Mouse (Mus musculus) MEL (cell line): ENCODE measurements around the gene Xkr7. TPM values are rescaled to one million over a fixed set of nuclear protein-coding genes. Genes with fewer than 3 reads are reported as not detected.

ENCODE experiments used
- DNase-seq: peaks from one replicate; pipeline ENCODE4 v3.0.0; 2011; ENCODE audit warnings: low read depth, low spot score
- H3K27ac ChIP-seq: 2 replicates; pipeline ENCODE4 v1.5.1; 2012; ENCODE audit warnings: low read depth, mild to moderate bottlenecking, control low read depth, low read length, moderate library complexity; ENCODE audit not compliant: control insufficient read depth
- H3K27me3 ChIP-seq, 2 experiments: fragments of 150-350 bp in 1 of 2; sonication (generic) in 1 of 2; 2 replicates each; pipeline ENCODE4 v1.6.1; 2012; ENCODE audit warnings: low read length in 2 of 2, mild to moderate bottlenecking in 2 of 2, improper control_type of control experiment in 1 of 2, moderate library complexity in 1 of 2; ENCODE audit not compliant: insufficient read depth in 2 of 2, control insufficient read depth in 1 of 2
- H3K36me3 ChIP-seq, 2 experiments: 2 replicates each; pipeline ENCODE4 v1.6.1; 2012 to 2014; ENCODE audit warnings: low read length in 2 of 2, improper control_type of control experiment in 1 of 2, inconsistent platforms in 1 of 2, mild to moderate bottlenecking in 1 of 2; ENCODE audit not compliant: insufficient read depth in 2 of 2, control insufficient read depth in 1 of 2
- H3K4me1 ChIP-seq, 2 experiments: fragments of 150-350 bp in 1 of 2; sonication (generic) in 1 of 2; 2 replicates each; pipeline ENCODE4 v1.6.1; 2012; ENCODE audit warnings: low read length in 2 of 2, improper control_type of control experiment in 1 of 2, mild to moderate bottlenecking in 1 of 2; ENCODE audit not compliant: insufficient read depth in 2 of 2, control insufficient read depth in 1 of 2
- H3K4me3 ChIP-seq, 2 experiments: fragments of 150-350 bp in 1 of 2; sonication (generic) in 1 of 2; 2 replicates each; pipeline ENCODE4 v1.5.1; 2012; ENCODE audit warnings: low read depth in 2 of 2, low read length in 2 of 2, mild to moderate bottlenecking in 2 of 2, moderate library complexity in 2 of 2, control low read depth in 1 of 2, improper control_type of control experiment in 1 of 2; ENCODE audit not compliant: control insufficient read depth in 1 of 2, insufficient read depth in 1 of 2
- H3K79me2 ChIP-seq: 2 replicates; pipeline ENCODE4 v1.6.1; 2012; ENCODE audit warnings: mild to moderate bottlenecking, low read length, moderate library complexity; ENCODE audit not compliant: control insufficient read depth, poor library complexity, insufficient read depth
- H3K9ac ChIP-seq: 2 replicates; pipeline ENCODE4 v1.6.1; 2012; ENCODE audit warnings: low read depth, mild to moderate bottlenecking, control low read depth, low read length, moderate library complexity; ENCODE audit not compliant: control insufficient read depth, poor library complexity, severe bottlenecking
- H3K9me3 ChIP-seq: fragments of 150-350 bp; sonication (generic); replicated peaks from 2 replicates; pipeline ENCODE4 v1.6.1; 2012; ENCODE audit warnings: mild to moderate bottlenecking, low read length, improper control_type of control experiment, moderate library complexity; ENCODE audit not compliant: insufficient read depth
- BHLHE40 ChIP-seq: IDR thresholded peaks from 2 replicates; pipeline ENCODE4 v1.6.1; 2012; ENCODE audit warnings: low read depth, mild to moderate bottlenecking, inconsistent platforms, low read length, improper control_type of control experiment, borderline replicate concordance
- CHD1 ChIP-seq: IDR thresholded peaks from 2 replicates; pipeline ENCODE4 v1.6.1; 2012; ENCODE audit warnings: low read depth, mild to moderate bottlenecking, inconsistent platforms, low read length, improper control_type of control experiment
- CHD2 ChIP-seq: IDR thresholded peaks from 2 replicates; pipeline ENCODE4 v1.6.1; 2011; ENCODE audit warnings: low read length, improper control_type of control experiment
- CTCF ChIP-seq, 3 experiments: IDR thresholded peaks in 2 of 3; conservative IDR thresholded peaks in 1 of 3; 2 replicates each; pipeline ENCODE4 v1.5.1; 2011 to 2012; ENCODE audit warnings: low read length in 3 of 3, low read depth in 2 of 3, mild to moderate bottlenecking in 2 of 3, improper control_type of control experiment in 1 of 3, inconsistent platforms in 1 of 3, mixed read lengths in 1 of 3, moderate library complexity in 1 of 3; ENCODE audit not compliant: control insufficient read depth in 1 of 3, insufficient read depth in 1 of 3, poor library complexity in 1 of 3, severe bottlenecking in 1 of 3
- ELF1 ChIP-seq: IDR thresholded peaks from 2 replicates; pipeline ENCODE4 v1.6.1; 2014; ENCODE audit warnings: low read depth, mild to moderate bottlenecking, inconsistent platforms, low read length, improper control_type of control experiment, moderate library complexity
- EP300 ChIP-seq, 2 experiments: IDR thresholded peaks; 2 replicates each; pipeline ENCODE4 v1.6.1; 2011; ENCODE audit warnings: improper control_type of control experiment in 2 of 2, low read length in 2 of 2, low read depth in 1 of 2, mild to moderate bottlenecking in 1 of 2
- ETS1 ChIP-seq: IDR thresholded peaks from 2 replicates; pipeline ENCODE4 v1.6.1; 2012; ENCODE audit warnings: low read depth, mild to moderate bottlenecking, inconsistent platforms, low read length, improper control_type of control experiment, moderate library complexity
- GABPA ChIP-seq: IDR thresholded peaks from 2 replicates; pipeline ENCODE4 v1.6.1; 2012; ENCODE audit warnings: low read depth, mild to moderate bottlenecking, inconsistent platforms, low read length, improper control_type of control experiment, moderate library complexity
- JUND ChIP-seq: IDR thresholded peaks from 2 replicates; pipeline ENCODE4 v1.6.1; 2011; ENCODE audit warnings: low read depth, mild to moderate bottlenecking, improper control_type of control experiment, low read length
- MAX ChIP-seq: IDR thresholded peaks from 2 replicates; pipeline ENCODE4 v1.6.1; 2011; ENCODE audit warnings: low read length, improper control_type of control experiment
- MEF2A ChIP-seq: IDR thresholded peaks from 2 replicates; pipeline ENCODE4 v1.6.1; 2014; ENCODE audit warnings: low read depth, mild to moderate bottlenecking, inconsistent platforms, low read length, improper control_type of control experiment; ENCODE audit not compliant: poor library complexity, insufficient replicate concordance, severe bottlenecking; ENCODE audit errors: extremely low read depth
- MXI1 ChIP-seq: IDR thresholded peaks from 2 replicates; pipeline ENCODE4 v1.6.1; 2011; ENCODE audit warnings: mild to moderate bottlenecking, low read depth, low read length, improper control_type of control experiment
- MYB ChIP-seq: IDR thresholded peaks from 2 replicates; pipeline ENCODE4 v1.6.1; 2011; ENCODE audit warnings: mild to moderate bottlenecking, low read depth, low read length, improper control_type of control experiment
- MYC ChIP-seq: IDR thresholded peaks from 2 replicates; pipeline ENCODE4 v1.6.1; 2011; ENCODE audit warnings: low read depth, mild to moderate bottlenecking, low read length, improper control_type of control experiment, moderate library complexity
- NRF1 ChIP-seq: IDR thresholded peaks from 2 replicates; pipeline ENCODE4 v1.6.1; 2014; ENCODE audit warnings: low read depth, mild to moderate bottlenecking, inconsistent platforms, low read length, improper control_type of control experiment, moderate library complexity; ENCODE audit not compliant: poor library complexity, insufficient read depth, severe bottlenecking
- POLR2AphosphoS2 ChIP-seq: IDR thresholded peaks from 2 replicates; pipeline ENCODE4 v1.6.1; 2011; ENCODE audit warnings: low read length, improper control_type of control experiment
- POLR2AphosphoS5 ChIP-seq: IDR thresholded peaks from 2 replicates; pipeline ENCODE4 v1.6.1; 2012; ENCODE audit warnings: low read depth, borderline replicate concordance, mild to moderate bottlenecking, inconsistent platforms, low read length, moderate library complexity, mixed read lengths
- RAD21 ChIP-seq: IDR thresholded peaks from 2 replicates; pipeline ENCODE4 v1.6.1; 2011; ENCODE audit warnings: mild to moderate bottlenecking, low read depth, low read length, improper control_type of control experiment
- SMC3 ChIP-seq: IDR thresholded peaks from 2 replicates; pipeline ENCODE4 v1.6.1; 2011; ENCODE audit warnings: low read depth, low read length, improper control_type of control experiment
- TAL1 ChIP-seq: IDR thresholded peaks from 2 replicates; pipeline ENCODE4 v1.6.1; 2012; ENCODE audit warnings: mild to moderate bottlenecking, inconsistent platforms, low read length, moderate library complexity, mixed read lengths
- UBTF ChIP-seq: IDR thresholded peaks from 2 replicates; pipeline ENCODE4 v1.6.1; 2012; ENCODE audit warnings: low read depth, mild to moderate bottlenecking, inconsistent platforms, low read length, improper control_type of control experiment, moderate library complexity, borderline replicate concordance; ENCODE audit not compliant: insufficient read depth
- ZC3H11A ChIP-seq: IDR thresholded peaks from 2 replicates; pipeline ENCODE4 v1.6.1; 2012; ENCODE audit warnings: low read depth, mild to moderate bottlenecking, inconsistent platforms, low read length, improper control_type of control experiment
- ZKSCAN1 ChIP-seq: IDR thresholded peaks from 2 replicates; pipeline ENCODE4 v1.6.1; 2012; ENCODE audit warnings: low read depth, mild to moderate bottlenecking, inconsistent platforms, low read length, improper control_type of control experiment, moderate library complexity
- ZNF384 ChIP-seq: IDR thresholded peaks from 2 replicates; pipeline ENCODE4 v1.6.1; 2012; ENCODE audit warnings: low read depth, mild to moderate bottlenecking, inconsistent platforms, low read length, improper control_type of control experiment
- polyA plus RNA-seq, 2 experiments: library from polyadenylated mRNA; stranded (reverse) in 1 of 2; unstranded in 1 of 2; fragments of >175 nt in 1 of 2; fragments of >200 nt in 1 of 2; gene quantifications; 2 replicates each; pipeline versions ENCODE4 v1.2.1 to v1.2.4; 2012; ENCODE audit warnings: low replicate concordance in 2 of 2, low read depth in 1 of 2; ENCODE audit not compliant: insufficient read length in 2 of 2, insufficient read depth in 1 of 2, missing spikeins in 1 of 2
- total RNA-seq: library from RNA; depleted of rRNA; stranded (reverse); fragments of 300-350 nt; gene quantifications from 2 replicates; pipeline ENCODE4 v1.2.3, GENCODE M21; 2012

Gene Xkr7
- total and polyA plus RNA-seq, 3 experiments, result not detected

- Histone ChIP-seq H3K36me3 (no peaks in the 10 kb centered on the region; a peak in 1 of 4 replicates), H3K27me3 (peaks cover 4 to 17% of the 10 kb centered on the region in 2 experiments), H3K9me3 (no peaks in the 10 kb centered on the region), H3K9ac (no peak overlapping the region), H3K79me2 (no peaks in the 10 kb centered on the region), H3K27ac (no peak overlapping the region), H3K4me3 (no peak overlapping the region), H3K4me1 (peaks cover 0 to 13% of the 10 kb centered on the region in 2 experiments; a peak in 2 of 4 replicates)
- TF ChIP-seq CHD2 (no peak), JUND (no peak), UBTF (no peak), GABPA (no peak), TAL1 (no peak), MAX (no peak), CHD1 (no peak), ZNF384 (no peak), ZKSCAN1 (no peak), NRF1 (no peak), SMC3 (no peak), ELF1 (no peak), MYB (no peak), MYC (no peak), MXI1 (no peak), ZC3H11A (no peak)
- no peak for DNase-seq
Observed at GRCm38 (mm10) chr2:153063394-153063793, 31.7 kb downstream of the Xkr7 start.

GRCm38 (mm10) chr2:153064190-153064970, 32.7 kb downstream of the Xkr7 start:
- no peak for DNase-seq
- Histone ChIP-seq H3K9me3 (no peaks in the 10 kb centered on the region), H3K27me3 (peaks cover 4 to 14% of the 10 kb centered on the region in 2 experiments)
- TF ChIP-seq SMC3, result no peak
- TF ChIP-seq RAD21, result no peak
- no peak for TF ChIP-seq ZNF384
- no peak for TF ChIP-seq ZC3H11A
- no peak for TF ChIP-seq MEF2A
- TF ChIP-seq POLR2AphosphoS2, result no peak
- TF ChIP-seq BHLHE40, result no peak
- TF ChIP-seq TAL1, result no peak
- no peak for TF ChIP-seq ELF1
- no peak for TF ChIP-seq JUND
- TF ChIP-seq MXI1, result no peak
- TF ChIP-seq ZKSCAN1, result no peak
- no peak for TF ChIP-seq ETS1
- no peak for TF ChIP-seq CHD2
- no peak for TF ChIP-seq POLR2AphosphoS5
- no peak for TF ChIP-seq CTCF (IDR thresholded peaks at IDR 0.05 in 2 of 3, conservative IDR thresholded peaks at IDR 0.05 in 1 of 3; ENCODE audit: control insufficient read depth in 1 of 3, insufficient read depth in 1 of 3, low read depth in 2 of 3, low read length in 3 of 3, poor library complexity in 1 of 3, severe bottlenecking in 1 of 3)
- TF ChIP-seq EP300 (IDR thresholded peaks at IDR 0.05; ENCODE audit: low read depth in 1 of 2, low read length in 2 of 2), result no peak
- TF ChIP-seq, all 39 proteins: peak for 0
- Histone ChIP-seq H3K79me2 (no peaks in the 10 kb centered on the region), H3K36me3 (no peaks in the 10 kb centered on the region; a peak in 1 of 4 replicates), H3K4me1 (peaks cover 0 to 13% of the 10 kb centered on the region in 2 experiments; a peak in 2 of 4 replicates), H3K9ac (no peak overlapping the region), H3K4me3 (no peak overlapping the region), H3K27ac (no peak overlapping the region)
